Mouse (Mus musculus) megakaryocyte progenitor cell, adult 5-6 weeks (primary cell): ENCODE measurements around the gene Lgr4. TPM values are rescaled to one million over a fixed set of nuclear protein-coding genes. Genes with fewer than 3 reads are reported as not detected.
"Not testable (repeated sequence)": the region's sequence is repeated elsewhere in the genome, so short reads cannot be mapped to it uniquely, and the experiment has no call there.

Experiments
- ATAC-seq: replicated peaks from 2 replicates; pipeline ENCODE4 v1.8.0; 2016; ENCODE audit warnings: mild to moderate bottlenecking, moderate TSS enrichment, inconsistent platforms; ENCODE audit not compliant: poor library complexity
- total RNA-seq, 2 experiments: library from RNA; stranded (forward) in 1 of 2; stranded (reverse) in 1 of 2; fragments of 157-497, 149-512 nt in 1 of 2; fragments of 200-1000 nt in 1 of 2; gene quantifications; 2 replicates each; pipeline versions ENCODE4 v1.2.3 to v1.2.4; 2015 to 2017

Lgr4 gene
- 1.0 and 2.6 TPM in 2 replicates for total RNA-seq (2015)
- 1.1 and 4.0 TPM in 2 replicates for total RNA-seq (2017)

- ATAC-seq, result peak; percentile 92
Measured at GRCm38 (mm10) chr2:109917496-109918413, at the start of gene Lgr4. Gene Lgr4, plus strand, starts transcription at chr2:109917647.

DNA sequence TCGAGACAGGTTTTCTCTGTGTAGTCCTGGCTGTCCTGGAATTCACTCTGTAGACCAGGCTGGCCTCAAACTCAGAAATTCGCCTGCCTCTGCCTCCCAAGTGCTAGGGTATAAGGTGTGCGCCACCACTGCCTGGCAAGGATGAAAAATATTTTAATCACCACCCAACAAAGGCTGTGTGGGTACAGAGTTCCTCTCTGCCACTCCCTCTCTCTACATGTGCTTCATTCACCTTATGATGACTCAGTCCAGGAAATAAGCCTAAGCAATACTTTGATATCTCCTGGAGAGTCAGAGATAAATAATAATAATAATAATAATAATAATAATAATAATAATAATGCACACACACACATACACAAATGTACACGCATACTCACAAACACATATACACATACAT, 38.0 kb upstream of the Lgr4 start:
- ATAC-seq, result not testable (repeated sequence)

- ATAC-seq, result no peak
Measured at GRCm38 (mm10) chr2:109881111-109881510, 36.3 kb upstream of the Lgr4 start.

GRCm38 (mm10) chr2:109881625-109882024, 35.8 kb upstream of the Lgr4 start:
- ATAC-seq, result no peak

DNA sequence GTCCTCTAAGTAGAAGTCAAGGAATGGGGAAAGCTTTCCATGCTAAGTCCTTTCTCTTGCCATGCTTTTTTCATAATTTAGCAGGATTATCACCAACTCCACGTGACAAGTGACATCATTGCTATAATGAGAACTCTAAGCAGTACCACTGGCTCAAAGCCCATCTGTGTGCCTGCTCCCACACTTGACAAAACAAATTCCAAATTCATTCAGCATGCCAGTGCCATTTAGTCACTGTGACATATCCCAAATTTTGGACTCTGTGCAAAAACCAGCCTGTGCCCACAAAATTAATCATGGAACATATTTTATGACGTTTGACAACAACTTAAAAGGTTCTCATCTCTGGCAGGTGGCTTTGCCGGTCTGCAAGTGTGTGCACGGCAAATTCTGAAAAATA, 33.3 kb upstream of the Lgr4 start:
- no peak for ATAC-seq

GRCm38 (mm10) chr2:109884507-109884906, 32.9 kb upstream of the Lgr4 start:
- no peak for ATAC-seq

GRCm38 (mm10) chr2:109890068-109890467, 27.4 kb upstream of the Lgr4 start:
- ATAC-seq, result no peak

GRCm38 (mm10) chr2:109890597-109890996, 26.9 kb upstream of the Lgr4 start, which contains the start of gene Lin7c:
Gene Lin7c, plus strand, starts transcription at chr2:109890853.
- ATAC-seq, result peak; percentile 98

GRCm38 (mm10) chr2:109891031-109891430, 26.4 kb upstream of the Lgr4 start:
- peak; percentile 37 for ATAC-seq

GRCm38 (mm10) chr2:109891471-109891870, 26.0 kb upstream of the Lgr4 start:
- no peak for ATAC-seq

GRCm38 (mm10) chr2:109896311-109896710, 21.1 kb upstream of the Lgr4 start:
- peak; percentile 83 for ATAC-seq

- no peak for ATAC-seq
Measured at GRCm38 (mm10) chr2:109902869-109903268, 14.6 kb upstream of the Lgr4 start.

- peak; percentile 100 for ATAC-seq
Measured at GRCm38 (mm10) chr2:109904171-109904821, 13.2 kb upstream of the Lgr4 start.

GRCm38 (mm10) chr2:109909122-109909521, 8.3 kb upstream of the Lgr4 start:
- ATAC-seq, result no peak

DNA sequence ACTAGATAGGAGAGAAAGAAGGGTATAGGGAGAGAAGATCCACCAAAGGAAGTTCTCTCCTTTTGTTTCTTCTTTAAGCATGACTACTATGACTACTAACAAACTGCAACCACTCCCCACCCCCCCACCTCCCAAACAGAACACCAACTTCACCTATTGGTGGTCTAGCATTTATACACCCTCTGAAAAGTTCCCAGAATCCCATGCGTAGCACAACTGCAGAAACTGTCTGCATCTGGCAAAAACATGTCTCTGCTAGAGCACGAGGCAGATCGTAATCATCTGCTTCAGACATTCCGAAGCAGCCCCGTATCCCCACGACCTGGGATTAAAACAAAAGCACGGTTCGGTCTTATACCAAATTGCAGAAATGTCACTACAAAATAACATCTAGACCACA, 5.2 kb upstream of the Lgr4 start:
- ATAC-seq, result no peak

DNA sequence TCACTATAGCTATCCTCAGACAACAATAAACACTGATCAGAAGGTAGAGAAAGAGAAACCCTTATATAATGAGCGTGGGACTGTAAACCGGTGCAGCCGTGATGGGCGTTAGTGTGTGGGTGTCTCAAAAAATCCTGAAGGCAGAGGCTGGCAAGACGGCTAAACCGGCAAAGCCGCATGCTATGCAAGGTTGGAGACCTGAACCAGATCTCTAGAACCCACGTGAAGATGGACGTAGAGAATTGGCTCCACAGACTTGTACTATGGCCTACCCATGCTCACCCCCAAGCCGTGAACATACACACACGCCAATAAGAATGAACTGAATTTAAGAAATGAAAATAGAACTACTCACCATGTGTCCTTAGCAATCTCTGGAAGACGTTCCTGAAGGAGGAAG, 4.7 kb upstream of the Lgr4 start:
- ATAC-seq, result no peak

- no peak for ATAC-seq
Measured at GRCm38 (mm10) chr2:109913241-109913640, 4.2 kb upstream of the Lgr4 start.

GRCm38 (mm10) chr2:109914601-109915000, 2.8 kb upstream of the Lgr4 start:
- ATAC-seq, result no peak

DNA sequence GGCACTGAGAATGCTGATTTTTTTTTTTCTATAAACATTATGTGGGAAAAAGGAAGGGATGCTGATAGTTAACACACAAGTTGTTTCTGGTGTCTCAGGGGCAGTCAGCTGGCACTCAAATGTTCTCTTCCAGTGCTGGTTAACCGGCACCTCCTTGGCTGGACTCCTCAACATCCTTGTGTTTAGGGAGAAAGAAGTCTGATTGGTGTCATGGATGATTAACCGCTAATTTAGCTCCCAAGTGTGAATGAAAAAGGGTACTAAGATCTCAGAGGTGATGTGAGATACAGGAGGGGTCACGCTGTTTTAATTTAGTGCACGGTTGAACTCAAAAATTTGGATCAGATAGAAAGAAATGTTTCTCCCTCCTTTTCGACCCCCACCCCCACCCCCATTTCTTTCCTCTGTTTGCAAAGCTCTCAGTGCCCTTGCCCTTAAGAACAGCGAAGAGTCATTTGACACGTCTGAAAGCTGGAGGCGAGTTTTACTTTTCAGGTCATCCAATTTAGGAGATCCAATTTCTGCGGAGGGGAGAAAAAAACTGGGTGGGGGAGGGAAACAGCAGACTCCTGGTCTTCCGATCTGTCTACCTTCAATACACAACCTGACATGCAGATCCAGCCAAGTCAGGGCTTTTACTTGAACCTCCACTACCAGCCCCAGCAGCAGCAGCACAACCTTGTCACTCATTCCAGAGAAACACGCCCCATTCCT, 508 bp upstream of the Lgr4 start:
- no peak for ATAC-seq

- no peak for ATAC-seq
Measured at GRCm38 (mm10) chr2:109918592-109919262, 1.3 kb downstream of the Lgr4 start.

- no peak for ATAC-seq
Measured at GRCm38 (mm10) chr2:109920471-109920870, 3.0 kb downstream of the Lgr4 start.
